Mouse (Mus musculus) gastrocnemius, adult 18-20 months (tissue): ENCODE data around the gene Secisbp2. TPM values are rescaled to one million over a fixed set of nuclear protein-coding genes. Genes with fewer than 3 reads are reported as not detected.

ENCODE experiments used
- DNase-seq: peaks from one replicate; pipeline ENCODE4 v3.0.0; 2021; ENCODE audit warnings: low spot score
- total RNA-seq, 2 experiments: library from RNA; stranded (reverse); gene quantifications; 2 replicates each; pipeline ENCODE4 v1.2.3; 2021

The Secisbp2 gene
- total RNA-seq, 2 experiments from 2014 or later, result 8.8 to 10.5 TPM

GRCm38 (mm10) chr13:51731474-51731873, 80.0 kb downstream of the Secisbp2 start:
- DNase-seq, result peak; percentile 84

- no peak for DNase-seq
Observed at GRCm38 (mm10) chr13:51732097-51732664, 80.7 kb downstream of the Secisbp2 start.

Other genes starting within 250 kb of the Secisbp2 start
- gene S1pr3, start 243.1 kb upstream of the Secisbp2 start, total RNA-seq, result 1 to 10 TPM; 3.0 to 4.2 TPM
- gene Shc3, start 82.3 kb upstream of the Secisbp2 start, total RNA-seq, result 1 to 10 TPM in 1 of 2 experiments, under 1 TPM in 1; 0.59 to 1.0 TPM
- gene Cks2, start 6.5 kb upstream of the Secisbp2 start, total RNA-seq, result not detected
- 100 to 1,000 TPM; 118 to 125 TPM for gene Sema4d, start 142.1 kb downstream of the Secisbp2 start, total RNA-seq
- 100 to 1,000 TPM in 1 of 2 experiments, 10 to 100 TPM in 1; 43.0 to 114 TPM for gene Gadd45g, start 195.0 kb downstream of the Secisbp2 start, total RNA-seq